Mouse (Mus musculus): Measurements from ENCODE around the gene Smoc1. TPM values are rescaled to one million over a fixed set of nuclear protein-coding genes. Genes with fewer than 3 reads are reported as not detected.

Gene Smoc1
- polyA plus RNA-seq, 1 experiment, result 35.6 TPM

DNA sequence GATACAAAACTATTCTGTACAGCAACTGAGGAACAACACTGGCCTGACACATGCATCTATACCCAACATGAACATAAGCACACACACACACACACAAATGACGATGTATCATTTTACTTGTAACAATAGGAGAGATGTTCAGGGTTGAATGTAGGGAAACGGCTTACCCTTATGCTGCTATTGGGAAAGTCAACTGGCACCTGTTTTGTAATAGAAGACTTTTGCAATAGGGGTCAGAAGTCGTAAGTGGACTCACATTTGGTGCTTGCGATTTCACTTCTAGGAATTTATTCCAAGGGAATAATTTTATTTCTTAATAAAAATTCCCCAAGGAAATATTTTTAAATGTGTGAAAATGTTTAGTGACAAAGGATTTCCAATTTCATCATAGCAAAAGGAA is 85.7 kb downstream of the Smoc1 start:
- no peak overlapping the region for H3K4me3 ChIP-seq (ENCODE audit: insufficient read depth, low read depth, low read length)

GRCm38 (mm10) chr12:81120301-81120700 is 93.7 kb downstream of the Smoc1 start:
- H3K27ac ChIP-seq (replicated peaks; ENCODE audit: low read depth, low read length), result no peak overlapping the region
- no peak overlapping the region for H3K4me3 ChIP-seq (ENCODE audit: insufficient read depth, low read depth, low read length)

More for the DNA sequence above, 85.7 kb downstream of the Smoc1 start:
- Histone ChIP-seq H3K27ac (replicated peaks; ENCODE audit: low read depth, low read length) (no peak overlapping the region), H3K4me1 (ENCODE audit: control insufficient read depth, insufficient read depth, insufficient read length, low read length) (peaks cover 4% of the 10 kb centered on the region; the same call in 1 of the 2 replicates)

GRCm38 (mm10) chr12:81123793-81124192 is 97.2 kb downstream of the Smoc1 start:
- Histone ChIP-seq H3K27ac (replicated peaks; ENCODE audit: low read depth, low read length) (no peak overlapping the region), H3K4me1 (ENCODE audit: control insufficient read depth, insufficient read depth, insufficient read length, low read length) (no peaks in the 10 kb centered on the region), H3K4me3 (ENCODE audit: insufficient read depth, low read depth, low read length) (no peak overlapping the region)

More at GRCm38 (mm10) chr12:81120301-81120700, 93.7 kb downstream of the Smoc1 start:
- no peaks in the 10 kb centered on the region for H3K4me1 ChIP-seq (ENCODE audit: control insufficient read depth, insufficient read depth, insufficient read length, low read length)

GRCm38 (mm10) chr12:81126842-81127241 is 100.2 kb downstream of the Smoc1 start:
- Histone ChIP-seq H3K4me3 (ENCODE audit: insufficient read depth, low read depth, low read length) (no peak overlapping the region), H3K4me1 (ENCODE audit: control insufficient read depth, insufficient read depth, insufficient read length, low read length) (no peaks in the 10 kb centered on the region), H3K27ac (replicated peaks; ENCODE audit: low read depth, low read length) (no peak overlapping the region)

DNA sequence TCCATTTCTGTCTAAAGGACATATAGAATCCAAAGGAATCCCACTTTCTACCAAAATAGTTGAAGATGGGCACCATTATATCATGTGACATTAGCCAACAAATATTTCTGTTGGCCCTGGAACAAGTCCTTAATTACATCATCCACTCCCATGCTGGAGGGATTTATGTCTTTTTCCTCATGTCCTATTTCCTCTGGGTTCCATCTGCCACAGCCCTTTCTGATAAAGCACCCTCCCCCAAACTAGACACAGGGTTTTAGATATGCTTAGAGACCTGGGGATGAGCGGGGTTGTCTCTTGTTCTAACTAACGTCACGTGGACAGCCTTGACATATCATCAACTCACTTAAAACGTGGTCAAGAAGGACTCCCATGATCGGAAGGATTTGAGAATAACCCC is 102.1 kb downstream of the Smoc1 start:
- Histone ChIP-seq H3K27ac (replicated peaks; ENCODE audit: low read depth, low read length) (no peak overlapping the region), H3K4me3 (ENCODE audit: insufficient read depth, low read depth, low read length) (no peak overlapping the region), H3K4me1 (ENCODE audit: control insufficient read depth, insufficient read depth, insufficient read length, low read length) (no peaks in the 10 kb centered on the region)

DNA sequence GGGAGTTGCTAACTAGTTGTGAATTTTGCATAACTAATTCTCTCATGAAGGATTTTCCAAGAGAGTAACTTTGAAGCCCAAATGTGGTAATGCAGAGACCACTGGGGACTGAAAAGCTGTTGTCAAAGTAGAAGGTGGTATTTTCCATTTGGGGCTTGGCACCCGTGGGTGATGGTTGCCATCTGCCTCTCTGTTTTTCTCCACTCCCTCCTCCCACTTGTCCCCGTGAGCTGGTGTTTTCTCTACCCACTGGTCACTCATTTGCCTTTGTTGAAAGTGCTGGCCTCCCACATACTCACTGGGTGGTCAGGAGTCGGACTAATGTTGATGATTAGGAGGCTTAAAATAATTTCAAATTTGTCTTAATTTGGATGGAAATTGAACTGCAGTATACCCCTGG is 104.1 kb downstream of the Smoc1 start:
- Histone ChIP-seq H3K4me1 (ENCODE audit: control insufficient read depth, insufficient read depth, insufficient read length, low read length) (no peaks in the 10 kb centered on the region), H3K27ac (replicated peaks; ENCODE audit: low read depth, low read length) (no peak overlapping the region), H3K4me3 (ENCODE audit: insufficient read depth, low read depth, low read length) (no peak overlapping the region)

DNA sequence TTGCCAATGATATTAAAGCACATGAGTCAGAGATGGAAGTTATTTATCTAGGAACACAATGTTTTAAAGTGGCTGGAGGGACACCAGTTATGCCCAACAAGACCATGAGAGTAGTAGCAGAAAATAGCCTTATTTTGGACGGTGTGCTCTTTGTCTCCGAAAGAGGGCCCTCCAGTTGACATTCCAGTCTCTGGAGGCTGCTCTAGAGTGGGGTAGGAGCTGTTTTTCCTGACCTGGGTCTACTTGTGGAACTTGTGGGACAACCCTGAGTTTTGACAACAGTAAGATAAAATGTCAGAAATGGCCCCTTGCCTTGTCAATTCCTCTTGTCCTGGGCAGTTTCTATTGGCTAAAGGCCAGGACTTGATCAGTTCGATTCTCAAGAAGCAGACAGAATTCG is 104.5 kb downstream of the Smoc1 start:
- H3K4me1 ChIP-seq (ENCODE audit: control insufficient read depth, insufficient read depth, insufficient read length, low read length), result no peaks in the 10 kb centered on the region
- H3K27ac ChIP-seq (replicated peaks; ENCODE audit: low read depth, low read length), result no peak overlapping the region
- H3K4me3 ChIP-seq (ENCODE audit: insufficient read depth, low read depth, low read length), result no peak overlapping the region

DNA sequence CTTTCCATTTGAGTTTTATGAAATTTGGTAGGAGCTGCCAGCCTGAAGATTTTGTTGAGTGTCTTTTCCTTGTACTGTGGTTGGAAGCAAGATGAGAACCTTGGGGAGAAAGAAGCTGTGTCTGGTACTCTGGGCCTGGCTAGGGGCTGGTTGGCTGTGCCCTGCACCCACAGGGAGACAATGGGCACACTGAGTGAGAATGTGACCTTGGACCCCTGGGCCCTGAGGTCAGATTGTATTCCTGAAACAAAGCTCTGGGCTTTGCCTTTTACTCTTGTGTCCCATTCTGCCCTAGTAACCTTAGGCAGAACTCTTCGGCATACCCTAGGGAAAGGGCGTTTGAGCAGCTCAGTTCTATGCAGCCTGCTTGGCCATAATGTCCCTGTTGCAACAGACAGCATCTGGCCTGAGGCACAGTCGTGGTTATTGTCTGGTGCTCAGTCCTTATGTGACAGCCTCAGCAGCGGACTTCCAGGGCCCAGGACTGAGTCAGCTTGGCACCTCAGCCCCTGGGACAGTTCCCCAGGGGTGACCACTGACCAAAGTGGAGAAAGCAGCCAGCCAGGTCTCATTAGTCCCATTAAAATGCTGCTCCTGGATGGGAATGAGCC is 106.6 kb downstream of the Smoc1 start:
- H3K4me1 ChIP-seq (ENCODE audit: control insufficient read depth, insufficient read depth, insufficient read length, low read length), result no peaks in the 10 kb centered on the region
- no peak overlapping the region for H3K4me3 ChIP-seq (ENCODE audit: insufficient read depth, low read depth, low read length)

GRCm38 (mm10) chr12:81138217-81138616 is 111.6 kb downstream of the Smoc1 start:
- Histone ChIP-seq H3K4me1 (ENCODE audit: control insufficient read depth, insufficient read depth, insufficient read length, low read length) (no peaks in the 10 kb centered on the region), H3K27ac (replicated peaks; ENCODE audit: low read depth, low read length) (no peak overlapping the region), H3K4me3 (ENCODE audit: insufficient read depth, low read depth, low read length) (no peak overlapping the region)

More for the DNA sequence above, 106.6 kb downstream of the Smoc1 start:
- no peak overlapping the region for H3K27ac ChIP-seq (replicated peaks; ENCODE audit: low read depth, low read length)

DNA sequence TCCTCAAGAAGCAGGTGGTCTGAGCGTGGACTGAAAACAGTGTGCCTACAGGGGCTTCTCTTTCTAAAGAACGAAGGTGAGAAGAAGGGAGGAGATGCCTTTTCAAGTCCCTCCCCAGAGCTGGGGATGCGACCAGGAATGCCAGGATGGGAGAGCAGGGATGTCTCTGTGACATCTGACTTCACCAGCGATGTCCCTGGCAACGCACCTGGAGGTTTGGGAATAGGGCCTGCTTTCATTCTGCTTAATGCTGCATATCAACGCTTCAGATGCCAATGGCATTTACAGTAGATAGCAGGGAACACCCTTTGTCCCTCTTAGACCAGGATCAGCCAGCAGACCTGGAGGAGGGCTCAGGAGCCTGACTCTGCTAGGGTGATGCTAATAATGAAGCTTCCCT is 112.9 kb downstream of the Smoc1 start:
- H3K27ac ChIP-seq (replicated peaks; ENCODE audit: low read depth, low read length), result no peak overlapping the region
- no peak overlapping the region for H3K4me3 ChIP-seq (ENCODE audit: insufficient read depth, low read depth, low read length)

DNA sequence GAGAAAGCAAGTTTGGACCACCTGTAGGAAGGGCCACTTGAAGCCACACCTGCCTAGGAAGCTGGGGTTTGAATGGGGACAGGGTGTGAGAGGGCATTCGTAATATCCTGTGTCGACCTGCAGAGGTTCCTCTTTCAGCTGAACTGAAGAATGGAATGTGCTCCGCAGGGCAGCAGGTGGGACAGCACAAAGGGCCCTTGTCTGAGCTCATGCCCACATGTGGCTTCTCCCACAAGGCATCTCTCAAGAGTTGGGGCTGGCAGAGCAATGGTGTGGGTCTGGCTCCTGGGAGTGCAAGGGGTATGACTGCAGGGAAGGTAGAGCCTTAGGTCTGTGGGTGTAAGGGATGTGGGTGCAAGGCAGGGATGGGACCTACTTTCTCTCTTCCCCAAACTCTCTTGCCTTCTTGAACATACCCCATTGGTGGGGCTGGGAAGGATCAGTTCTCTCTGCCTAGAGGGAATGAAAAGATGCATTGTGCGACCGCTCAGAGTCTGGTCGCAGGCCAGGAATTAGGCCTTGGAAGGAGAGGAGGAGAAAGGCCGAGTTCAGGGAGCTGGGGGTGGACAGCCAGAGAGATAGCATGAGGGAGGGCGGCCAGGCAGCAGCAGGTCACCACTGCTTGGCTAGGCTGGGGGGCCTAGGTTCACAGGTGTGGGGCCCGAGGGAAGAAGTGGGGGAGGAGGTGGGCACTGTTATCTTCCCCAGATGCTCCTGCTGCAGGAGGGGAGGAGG is 114.2 kb downstream of the Smoc1 start:
- H3K4me3 ChIP-seq (ENCODE audit: insufficient read depth, low read depth, low read length), result no peak overlapping the region
- no peaks in the 10 kb centered on the region for H3K4me1 ChIP-seq (ENCODE audit: control insufficient read depth, insufficient read depth, insufficient read length, low read length)
- no peak overlapping the region for H3K27ac ChIP-seq (replicated peaks; ENCODE audit: low read depth, low read length)

More for the DNA sequence above, 112.9 kb downstream of the Smoc1 start:
- no peaks in the 10 kb centered on the region for H3K4me1 ChIP-seq (ENCODE audit: control insufficient read depth, insufficient read depth, insufficient read length, low read length)

GRCm38 (mm10) chr12:81141329-81141711 is 114.7 kb downstream of the Smoc1 start:
- Histone ChIP-seq H3K27ac (replicated peaks; ENCODE audit: low read depth, low read length) (no peak overlapping the region), H3K4me3 (ENCODE audit: insufficient read depth, low read depth, low read length) (no peak overlapping the region), H3K4me1 (ENCODE audit: control insufficient read depth, insufficient read depth, insufficient read length, low read length) (no peaks in the 10 kb centered on the region)

GRCm38 (mm10) chr12:81142231-81142630 is 115.6 kb downstream of the Smoc1 start:
- Histone ChIP-seq H3K27ac (replicated peaks; ENCODE audit: low read depth, low read length) (no peak overlapping the region), H3K4me1 (ENCODE audit: control insufficient read depth, insufficient read depth, insufficient read length, low read length) (no peaks in the 10 kb centered on the region), H3K4me3 (ENCODE audit: insufficient read depth, low read depth, low read length) (no peak overlapping the region)

DNA sequence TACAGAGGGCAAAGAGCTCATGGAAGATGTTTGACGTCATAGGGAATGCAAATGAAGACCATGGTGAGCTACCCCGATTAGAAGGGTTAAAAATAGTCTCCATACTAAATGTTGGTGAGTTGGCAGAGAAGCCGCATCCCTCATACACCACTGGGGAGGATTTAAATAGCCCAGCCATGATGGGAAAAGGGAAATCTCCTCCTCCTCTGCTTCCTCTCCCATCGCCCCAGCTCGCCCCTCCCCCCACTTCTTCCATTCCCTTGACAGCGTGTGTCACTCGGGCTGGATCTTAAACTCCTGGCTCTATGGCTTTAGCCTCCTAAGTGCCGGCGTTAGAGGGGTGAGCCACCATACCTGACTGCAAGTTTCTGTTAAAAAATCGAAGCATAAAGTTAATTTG is 117.6 kb downstream of the Smoc1 start:
- Histone ChIP-seq H3K4me1 (ENCODE audit: control insufficient read depth, insufficient read depth, insufficient read length, low read length) (no peaks in the 10 kb centered on the region), H3K27ac (replicated peaks; ENCODE audit: low read depth, low read length) (no peak overlapping the region), H3K4me3 (ENCODE audit: insufficient read depth, low read depth, low read length) (no peak overlapping the region)

DNA sequence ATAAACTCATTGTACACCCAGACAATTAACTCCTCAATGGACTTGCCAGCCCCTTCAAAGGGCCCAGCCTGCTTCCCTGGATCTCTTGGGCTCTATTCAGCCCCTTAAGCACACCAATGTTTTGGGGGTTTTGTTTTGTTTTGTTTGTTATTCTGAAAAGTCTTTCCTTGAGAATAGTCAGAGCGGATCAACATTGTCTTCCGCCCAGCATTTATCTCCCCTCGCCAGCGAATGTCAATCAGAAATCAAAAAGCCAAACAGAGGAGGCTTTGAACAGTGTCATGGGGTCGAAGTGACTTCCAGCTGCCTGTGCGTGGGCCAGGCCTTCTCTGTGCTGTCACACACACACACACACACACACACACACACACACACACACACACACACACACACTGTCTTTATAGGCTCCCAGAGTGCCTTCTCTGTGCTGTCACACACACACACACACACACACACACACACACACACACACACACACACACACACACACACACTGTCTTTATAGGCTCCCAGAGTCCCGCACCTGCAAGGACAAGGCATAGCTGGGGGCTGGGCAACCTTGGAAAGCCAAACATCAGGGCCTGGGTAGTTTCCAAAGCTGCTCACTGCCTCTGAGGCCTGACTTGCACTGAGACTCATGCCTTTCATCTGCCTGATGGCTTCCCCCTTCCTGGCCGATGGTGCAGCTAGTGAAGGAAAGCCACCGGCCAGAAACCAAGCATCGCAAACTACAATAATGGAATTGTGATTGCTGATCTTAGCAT is 120.0 kb downstream of the Smoc1 start:
- H3K27ac ChIP-seq (replicated peaks; ENCODE audit: low read depth, low read length), result no peak overlapping the region
- no peaks in the 10 kb centered on the region for H3K4me1 ChIP-seq (ENCODE audit: control insufficient read depth, insufficient read depth, insufficient read length, low read length)
- H3K4me3 ChIP-seq (ENCODE audit: insufficient read depth, low read depth, low read length), result no peak overlapping the region
